Mouse (Mus musculus) mammary gland, adult 2 months (tissue): ENCODE data around the gene Gm28043. TPM values are rescaled to one million over a fixed set of nuclear protein-coding genes. Genes with fewer than 3 reads are reported as not detected.

Experiments used
- polyA plus RNA-seq: library from polyadenylated mRNA; depleted of rRNA; stranded (reverse); fragments of >200 nt; gene quantifications from 2 replicates; pipeline ENCODE4 v1.2.3, GENCODE M21; 2012; ENCODE audit warnings: low replicate concordance; rRNA removed

Gm28043 gene
- 0.87 and 1.0 TPM in 2 replicates for polyA plus RNA-seq

DNA sequence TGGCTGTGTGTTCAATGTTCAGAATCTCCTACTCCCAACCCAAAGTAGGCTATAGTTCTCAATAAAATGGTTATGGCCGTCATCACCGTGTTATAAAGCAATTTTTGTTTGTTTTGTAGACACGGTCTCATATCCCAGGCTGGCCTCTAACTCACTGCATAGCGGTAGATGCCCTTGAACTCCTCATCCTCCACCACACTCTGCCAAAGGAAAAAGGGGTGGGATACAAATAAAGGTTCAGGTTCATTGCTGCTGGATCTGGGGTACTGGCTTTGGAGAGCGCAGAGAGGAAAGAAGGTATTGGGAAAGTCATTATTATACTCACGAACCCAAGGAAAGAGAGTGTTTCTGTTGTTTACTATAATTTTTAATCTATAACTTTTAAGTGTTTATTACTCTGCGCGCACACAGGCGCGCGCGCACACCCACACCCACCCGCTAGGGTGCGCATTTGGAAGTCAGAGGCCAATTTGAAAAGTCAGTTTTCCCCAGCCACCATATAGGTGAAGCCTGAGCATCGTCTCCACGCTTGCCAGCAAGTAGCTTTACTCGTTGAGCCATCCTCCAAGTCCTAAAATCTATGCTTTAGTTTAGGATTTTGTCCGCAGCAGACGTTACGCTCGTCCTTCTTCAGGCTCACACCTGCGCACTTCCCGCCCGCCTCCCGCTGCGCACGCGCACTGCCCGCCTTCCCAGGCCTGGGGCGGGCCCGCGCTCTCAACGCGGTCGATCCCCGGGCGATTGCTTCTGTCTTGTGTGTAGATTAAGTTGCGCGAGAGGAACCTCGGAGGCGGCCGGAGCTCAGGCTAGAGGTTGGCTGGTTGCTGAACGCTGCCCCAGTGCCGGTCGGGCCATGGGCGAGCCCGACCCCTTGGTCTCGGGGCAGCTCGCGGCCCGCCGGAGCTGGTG is at the start of gene Gm28043, which contains the start of gene Rnf8:
Gene Gm28043, plus strand, starts transcription at position 762 of the 909 bp plus-strand sequence.
Gene Rnf8, plus strand, starts transcription at position 676 of the 909 bp plus-strand sequence.

DNA sequence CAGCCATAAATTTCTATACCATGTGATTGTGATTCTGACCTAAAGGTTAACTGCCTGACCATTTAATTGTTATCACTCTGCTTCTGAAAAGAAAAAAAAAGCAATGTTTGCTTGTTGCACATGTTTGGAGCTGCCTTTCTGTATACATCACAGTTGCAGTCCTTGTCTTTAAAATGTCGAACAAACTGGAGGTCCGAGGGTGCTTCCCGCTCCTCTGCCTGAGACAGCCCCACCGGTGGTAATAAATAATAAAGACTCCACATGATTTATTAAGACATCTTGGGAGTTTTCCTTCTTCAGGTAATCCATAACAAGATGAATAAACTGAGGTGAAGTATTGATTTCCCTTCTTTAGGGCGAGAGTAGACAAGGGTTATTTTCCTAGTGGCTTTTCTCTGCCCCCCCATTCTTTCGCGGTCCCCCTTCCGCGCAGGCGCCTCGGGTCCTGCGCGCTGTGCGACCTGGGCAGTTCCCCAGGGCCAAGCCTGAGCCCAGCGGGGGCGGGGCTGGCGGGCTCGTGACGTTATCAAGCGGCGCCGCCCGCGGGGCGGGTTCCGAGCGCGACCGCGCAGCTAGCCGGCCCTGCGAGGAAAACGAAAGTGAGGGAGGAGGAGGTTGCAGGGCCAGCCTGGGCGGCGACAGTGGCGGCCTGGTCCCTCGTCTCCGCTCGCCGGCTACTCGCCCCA is 45.5 kb downstream of the Gm28043 start, which contains the start of gene Cmtr1:
Gene Cmtr1, plus strand, starts transcription at position 520 of the 686 bp plus-strand sequence.

DNA sequence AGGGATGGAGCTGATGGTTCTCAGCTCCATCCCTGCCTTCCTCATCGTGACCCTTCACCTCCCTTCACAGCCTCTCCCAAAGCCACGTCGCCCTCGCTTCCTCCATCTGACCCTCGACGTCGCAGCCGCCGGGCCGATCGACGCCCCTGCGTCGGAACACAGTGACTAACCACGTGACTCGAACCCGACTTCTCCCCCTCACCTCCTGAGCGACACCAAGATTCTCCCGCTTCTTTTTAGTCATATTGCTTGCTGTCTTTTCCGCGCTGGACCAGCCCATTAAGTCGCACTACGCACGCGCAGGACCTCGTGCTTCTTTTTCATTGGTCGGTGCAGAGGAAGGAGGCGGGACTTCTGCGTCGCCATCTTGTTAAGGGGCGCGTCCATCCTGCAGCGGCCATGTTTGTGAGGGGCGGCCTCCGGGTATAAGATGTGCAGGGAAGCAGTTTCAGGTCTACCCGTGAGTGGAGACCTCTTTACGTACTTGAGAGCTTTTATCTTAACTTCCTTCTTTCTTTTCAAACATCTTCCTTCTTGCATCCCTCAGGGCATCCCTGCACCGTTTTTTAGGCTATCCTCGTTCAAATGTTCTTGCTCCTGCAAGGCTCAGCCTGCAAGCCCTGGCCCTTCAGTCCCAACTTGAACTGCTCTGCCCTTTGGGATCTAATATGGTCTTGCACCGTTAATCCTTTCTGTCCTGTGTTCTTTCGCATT is 102.2 kb downstream of the Gm28043 start, which contains the start of gene Ccdc167:
Gene Ccdc167, minus strand, starts transcription at position 313 of the 714 bp plus-strand sequence.

Other genes starting within 250 kb of the Gm28043 start
- gene Pim1, start 124.1 kb upstream of the Gm28043 start, polyA plus RNA-seq = 53.5 and 74.1 TPM in 2 replicates
- not detected in 2 replicates for gene Gm17657, start 65.2 kb upstream of the Gm28043 start, polyA plus RNA-seq
- gene Tbc1d22b, start 65.1 kb upstream of the Gm28043 start, polyA plus RNA-seq = 17.8 and 21.8 TPM in 2 replicates
- gene Tmem217, start 62.5 kb upstream of the Gm28043 start, polyA plus RNA-seq = 0.57 TPM in 1 of 2 replicates, not detected in the other
- gene Rnf8, start 86 bp upstream of the Gm28043 start, polyA plus RNA-seq = 18.9 TPM in 2 replicates
- gene Cmtr1, start 45.7 kb downstream of the Gm28043 start, polyA plus RNA-seq = 23.6 and 42.9 TPM in 2 replicates
- 6.7 and 11.4 TPM in 2 replicates for gene Ccdc167, start 102.2 kb downstream of the Gm28043 start, polyA plus RNA-seq